Mouse (Mus musculus): Measurements from ENCODE around the gene Krtap4-2. TPM values are rescaled to one million over a fixed set of nuclear protein-coding genes. Genes with fewer than 3 reads are reported as not detected.
"Not testable (repeated sequence)": the region's sequence is repeated elsewhere in the genome, so short reads cannot be mapped to it uniquely, and the experiment has no call there.

The Krtap4-2 gene
- polyA plus RNA-seq, 1 experiment from 2014 or later = not detected

DNA sequence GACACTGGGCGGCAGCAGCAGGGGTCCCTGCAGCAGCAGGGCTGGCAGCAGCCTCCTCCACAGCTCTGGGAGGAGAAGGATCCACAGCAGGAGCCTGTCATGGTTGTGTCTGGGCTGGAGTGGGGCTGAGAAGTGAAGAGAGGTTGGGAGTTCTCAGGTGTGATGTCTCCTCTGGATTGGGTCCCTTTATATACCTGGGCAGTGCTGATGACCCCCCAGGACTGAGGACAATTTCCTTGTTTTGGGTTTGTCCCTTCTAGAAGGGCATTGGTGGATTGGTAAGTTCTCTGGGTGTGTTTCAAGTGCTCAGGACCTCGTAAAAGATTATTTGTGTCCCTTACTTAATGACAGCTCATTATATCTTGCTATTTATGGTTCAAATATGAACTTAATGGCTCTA, 24.8 kb downstream of the Krtap4-2 start, which contains the start of gene Gm11937:
Gm11937 (minus strand) TSS at position 101 of the 400 bp plus-strand sequence.
- H3K4me3 ChIP-seq (replicated peaks; ENCODE audit: low read depth, low read length); H3K27ac ChIP-seq (replicated peaks; ENCODE audit: low read depth, low read length); H3K9me3 ChIP-seq (ENCODE audit: control insufficient read depth, low read length); ATAC-seq (ENCODE audit: low FRiP score, low TSS enrichment); H3K36me3 ChIP-seq (ENCODE audit: control insufficient read depth, insufficient read depth, low read length); H3K4me2 ChIP-seq (ENCODE audit: low read length); H3K27me3 ChIP-seq (ENCODE audit: control insufficient read depth, insufficient read depth, low read length); H3K4me1 ChIP-seq (ENCODE audit: control insufficient read depth, insufficient read depth, low read length); H3K9ac ChIP-seq (replicated peaks; ENCODE audit: low read length); DNase-seq: not testable (repeated sequence)
- WGBS = 95% methylated on average over 1 of the region's 2 CpGs

DNA sequence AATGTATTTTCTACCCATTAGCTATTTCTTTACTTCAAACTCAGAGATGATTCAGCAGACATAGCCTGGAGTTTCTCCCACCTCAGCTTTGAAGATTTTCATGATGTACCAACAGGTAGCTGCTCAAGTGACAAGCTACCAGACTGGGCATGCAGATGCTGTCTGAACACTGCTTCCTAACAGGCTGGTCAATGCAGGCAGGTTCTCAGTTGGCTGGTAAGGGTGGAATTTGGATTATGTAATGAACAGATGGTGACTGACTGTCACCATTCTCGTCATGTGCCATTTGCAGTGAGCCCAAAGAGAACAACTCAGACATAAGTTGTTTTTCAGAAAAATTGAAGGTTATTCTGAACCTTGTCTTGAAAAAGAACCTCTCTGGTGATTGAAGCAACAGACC, 25.8 kb downstream of the Krtap4-2 start:
- H3K9me3 ChIP-seq (ENCODE audit: control insufficient read depth, low read length) = no peaks in the 10 kb centered on the region
- no peaks in the 10 kb centered on the region for H3K27me3 ChIP-seq (ENCODE audit: control insufficient read depth, insufficient read depth, low read length)
- no peak overlapping the region for H3K4me3 ChIP-seq (replicated peaks; ENCODE audit: low read depth, low read length)
- WGBS = 62% methylated on average over 1 of the region's 1 CpGs
- H3K4me1 ChIP-seq (ENCODE audit: control insufficient read depth, insufficient read depth, low read length) = no peaks in the 10 kb centered on the region
- ATAC-seq (ENCODE audit: low FRiP score, low TSS enrichment) (no peak), DNase-seq (no peak)
- no peak overlapping the region for H3K27ac ChIP-seq (replicated peaks; ENCODE audit: low read depth, low read length)
- H3K36me3 ChIP-seq (ENCODE audit: control insufficient read depth, insufficient read depth, low read length) = no peaks in the 10 kb centered on the region
- no peak overlapping the region for H3K4me2 ChIP-seq (ENCODE audit: low read length)
- no peak overlapping the region for H3K9ac ChIP-seq (replicated peaks; ENCODE audit: low read length)

DNA sequence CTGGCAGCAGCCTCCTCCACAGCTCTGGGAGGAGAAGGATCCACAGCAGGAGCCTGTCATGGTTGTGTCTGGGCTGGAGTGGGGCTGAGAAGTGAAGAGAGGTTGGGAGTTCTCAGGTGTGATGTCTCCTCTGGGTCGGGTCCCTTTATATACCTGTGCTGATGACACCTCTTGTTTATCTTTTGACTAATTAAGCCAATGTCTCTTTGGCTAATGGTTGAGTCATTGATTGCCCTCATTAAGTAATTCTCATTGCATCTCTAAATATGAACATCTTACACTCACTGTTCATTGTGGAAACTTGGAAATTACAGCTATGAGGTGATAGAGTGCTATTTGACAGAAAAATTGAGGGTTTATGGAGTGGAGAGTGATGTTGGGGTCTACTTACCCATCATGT, 31.7 kb downstream of the Krtap4-2 start, which contains the start of gene Gm11938:
Gm11938 (minus strand) TSS at position 101 of the 400 bp plus-strand sequence.
- 69% methylated on average over 1 of the region's 1 CpGs for WGBS
- H3K4me2 ChIP-seq (ENCODE audit: low read length); H3K27ac ChIP-seq (replicated peaks; ENCODE audit: low read depth, low read length); H3K4me3 ChIP-seq (replicated peaks; ENCODE audit: low read depth, low read length); H3K4me1 ChIP-seq (ENCODE audit: control insufficient read depth, insufficient read depth, low read length); H3K9me3 ChIP-seq (ENCODE audit: control insufficient read depth, low read length); ATAC-seq (ENCODE audit: low FRiP score, low TSS enrichment); H3K9ac ChIP-seq (replicated peaks; ENCODE audit: low read length); H3K27me3 ChIP-seq (ENCODE audit: control insufficient read depth, insufficient read depth, low read length); H3K36me3 ChIP-seq (ENCODE audit: control insufficient read depth, insufficient read depth, low read length); DNase-seq: not testable (repeated sequence)

DNA sequence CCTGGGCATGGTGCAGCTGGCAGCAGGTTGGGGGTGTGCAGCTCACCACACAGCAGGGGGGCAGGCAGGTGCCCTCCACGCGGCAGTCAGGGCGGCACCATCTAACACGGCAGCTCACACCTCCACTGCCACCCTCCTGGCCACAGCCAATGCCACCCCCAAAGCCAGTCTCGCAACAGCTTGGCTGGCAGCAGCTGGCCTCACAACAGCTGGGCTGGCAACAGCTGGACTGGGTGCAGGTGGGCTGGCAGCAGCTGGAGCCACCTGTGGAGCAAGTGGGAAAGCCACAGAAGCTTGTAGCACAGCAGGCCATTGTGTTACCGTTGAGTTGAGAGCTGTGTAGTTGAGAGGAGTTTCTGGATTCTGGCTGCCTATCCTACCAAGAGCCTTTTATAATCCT, 37.1 kb downstream of the Krtap4-2 start, which contains the start of gene Krtap9-3:
Krtap9-3 (minus strand) TSS at position 364 of the 400 bp plus-strand sequence.
- 87% methylated on average over 6 of the region's 6 CpGs for WGBS
- not testable (repeated sequence) for H3K27ac ChIP-seq (replicated peaks; ENCODE audit: low read depth, low read length); H3K9me3 ChIP-seq (ENCODE audit: control insufficient read depth, low read length); H3K4me1 ChIP-seq (ENCODE audit: control insufficient read depth, insufficient read depth, low read length); H3K4me2 ChIP-seq (ENCODE audit: low read length); H3K36me3 ChIP-seq (ENCODE audit: control insufficient read depth, insufficient read depth, low read length); H3K27me3 ChIP-seq (ENCODE audit: control insufficient read depth, insufficient read depth, low read length); ATAC-seq (ENCODE audit: low FRiP score, low TSS enrichment); DNase-seq; H3K4me3 ChIP-seq (replicated peaks; ENCODE audit: low read depth, low read length); H3K9ac ChIP-seq (replicated peaks; ENCODE audit: low read length)

DNA sequence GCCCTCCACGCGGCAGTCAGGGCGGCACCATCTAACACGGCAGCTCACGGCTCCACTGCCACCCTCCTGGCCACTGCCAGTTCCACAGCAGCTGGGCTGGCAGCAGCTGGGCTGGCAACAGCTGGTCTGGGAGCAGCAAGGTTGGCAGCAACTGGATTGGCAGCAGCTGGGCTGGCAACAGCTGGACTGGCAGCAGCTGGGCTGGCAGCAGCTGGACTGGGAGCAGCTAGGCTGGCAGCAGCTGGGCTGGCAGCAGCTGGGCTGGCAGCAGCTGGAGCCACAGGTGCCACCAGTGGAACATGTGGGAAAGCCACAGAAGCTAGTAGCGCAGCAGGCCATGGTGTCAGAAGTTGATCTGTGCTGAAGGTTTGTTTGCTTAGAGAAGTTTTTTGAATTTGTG, 43.9 kb downstream of the Krtap4-2 start, which contains the start of gene Krtap1-3:
Krtap1-3 (minus strand) TSS at position 359 of the 400 bp plus-strand sequence.
- no peaks in the 10 kb centered on the region for H3K36me3 ChIP-seq (ENCODE audit: control insufficient read depth, insufficient read depth, low read length)
- no peaks in the 10 kb centered on the region for H3K4me1 ChIP-seq (ENCODE audit: control insufficient read depth, insufficient read depth, low read length)
- 89% methylated on average over 6 of the region's 6 CpGs for WGBS
- ATAC-seq (ENCODE audit: low FRiP score, low TSS enrichment) (no peak), DNase-seq (no peak)
- H3K4me3 ChIP-seq (replicated peaks; ENCODE audit: low read depth, low read length) = no peak within 1 kb of the TSS
- no peaks in the 10 kb centered on the region for H3K9me3 ChIP-seq (ENCODE audit: control insufficient read depth, low read length)
- no peak within 1 kb of the TSS for H3K27ac ChIP-seq (replicated peaks; ENCODE audit: low read depth, low read length)
- no peaks in the 10 kb centered on the region for H3K27me3 ChIP-seq (ENCODE audit: control insufficient read depth, insufficient read depth, low read length)
- H3K9ac ChIP-seq (replicated peaks; ENCODE audit: low read length) = no peak within 1 kb of the TSS
- no peak within 1 kb of the TSS for H3K4me2 ChIP-seq (ENCODE audit: low read length)

DNA sequence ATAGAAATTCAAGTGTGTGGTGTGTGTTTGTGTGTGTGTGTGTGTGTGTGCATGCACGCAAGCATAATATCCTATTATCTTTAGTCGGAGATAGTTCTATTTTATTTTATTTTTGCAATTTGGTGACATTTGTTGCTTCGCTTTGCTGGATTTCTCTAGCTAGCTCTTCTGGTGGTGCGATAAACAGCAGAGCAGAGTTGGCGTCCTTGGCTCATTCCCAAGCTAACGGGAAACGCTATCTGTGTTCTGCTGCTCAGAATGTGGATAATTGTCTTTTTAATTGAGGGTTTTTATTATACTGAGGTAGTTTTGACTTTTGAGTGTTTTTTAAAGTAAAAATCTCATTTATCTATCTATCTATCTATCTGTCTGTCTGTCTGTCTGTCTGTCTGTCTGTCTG, 49.8 kb downstream of the Krtap4-2 start:
- no peaks in the 10 kb centered on the region for H3K4me1 ChIP-seq (ENCODE audit: control insufficient read depth, insufficient read depth, low read length)
- no peak overlapping the region for H3K27ac ChIP-seq (replicated peaks; ENCODE audit: low read depth, low read length)
- H3K36me3 ChIP-seq (ENCODE audit: control insufficient read depth, insufficient read depth, low read length) = no peaks in the 10 kb centered on the region
- no peak overlapping the region for H3K4me3 ChIP-seq (replicated peaks; ENCODE audit: low read depth, low read length)
- H3K27me3 ChIP-seq (ENCODE audit: control insufficient read depth, insufficient read depth, low read length) = no peaks in the 10 kb centered on the region
- no peak overlapping the region for H3K4me2 ChIP-seq (ENCODE audit: low read length)
- no peak for ATAC-seq (ENCODE audit: low FRiP score, low TSS enrichment)
- DNase-seq = peak; percentile 3
- WGBS = 95% methylated on average over 7 of the region's 7 CpGs
- no peaks in the 10 kb centered on the region for H3K9me3 ChIP-seq (ENCODE audit: control insufficient read depth, low read length)
- H3K9ac ChIP-seq (replicated peaks; ENCODE audit: low read length) = no peak overlapping the region

Other genes starting within 250 kb of the Krtap4-2 start
- gene Krt10, start 245.7 kb downstream of the Krtap4-2 start, polyA plus RNA-seq (2014; fragmentation: Nextera tagmentation; extraction: Ambion mirVana) = 33.8 and 37.9 TPM in 2 replicates
- not detected in 2 replicates for gene Krt12, start 212.8 kb downstream of the Krtap4-2 start, polyA plus RNA-seq (2014; fragmentation: Nextera tagmentation; extraction: Ambion mirVana)
- 0.11 TPM in 1 of 2 replicates, not detected in the other for gene Krt20, start 196.9 kb downstream of the Krtap4-2 start, polyA plus RNA-seq (2014; fragmentation: Nextera tagmentation; extraction: Ambion mirVana)
- gene Krt23, start 141.9 kb downstream of the Krtap4-2 start, polyA plus RNA-seq (2014; fragmentation: Nextera tagmentation; extraction: Ambion mirVana) = 0.39 TPM in 1 of 2 replicates, not detected in the other
- gene Krt39, start 113.7 kb downstream of the Krtap4-2 start, polyA plus RNA-seq (2014; fragmentation: Nextera tagmentation; extraction: Ambion mirVana) = not detected in 2 replicates
- not detected in 2 replicates for gene Krt40, start 91.9 kb downstream of the Krtap4-2 start, polyA plus RNA-seq (2014; fragmentation: Nextera tagmentation; extraction: Ambion mirVana)
- gene Krtap3-3, start 84.2 kb downstream of the Krtap4-2 start, polyA plus RNA-seq (2014; fragmentation: Nextera tagmentation; extraction: Ambion mirVana) = not detected in 2 replicates
- not detected in 2 replicates for gene Krtap3-2, start 78.2 kb downstream of the Krtap4-2 start, polyA plus RNA-seq (2014; fragmentation: Nextera tagmentation; extraction: Ambion mirVana)
- not detected in 2 replicates for gene Gm11939, start 75.6 kb downstream of the Krtap4-2 start, polyA plus RNA-seq (2014; fragmentation: Nextera tagmentation; extraction: Ambion mirVana)
- gene Krtap3-1, start 68.5 kb downstream of the Krtap4-2 start, polyA plus RNA-seq (2014; fragmentation: Nextera tagmentation; extraction: Ambion mirVana) = not detected in 2 replicates
- not detected in 2 replicates for gene Krtap1-5, start 54.1 kb downstream of the Krtap4-2 start, polyA plus RNA-seq (2014; fragmentation: Nextera tagmentation; extraction: Ambion mirVana)
- not detected in 2 replicates for gene Krtap1-4, start 51.4 kb downstream of the Krtap4-2 start, polyA plus RNA-seq (2014; fragmentation: Nextera tagmentation; extraction: Ambion mirVana)
- not detected in 2 replicates for gene Krtap1-3, start 43.7 kb downstream of the Krtap4-2 start, polyA plus RNA-seq (2014; fragmentation: Nextera tagmentation; extraction: Ambion mirVana)
- not detected in 2 replicates for gene Krtap9-3, start 37.0 kb downstream of the Krtap4-2 start, polyA plus RNA-seq (2014; fragmentation: Nextera tagmentation; extraction: Ambion mirVana)
- not detected in 2 replicates for gene Gm11938, start 31.8 kb downstream of the Krtap4-2 start, polyA plus RNA-seq (2014; fragmentation: Nextera tagmentation; extraction: Ambion mirVana)
- gene Gm11937, start 24.9 kb downstream of the Krtap4-2 start, polyA plus RNA-seq (2014; fragmentation: Nextera tagmentation; extraction: Ambion mirVana) = not detected in 2 replicates
- not detected in 2 replicates for gene Krtap2-4, start 20.2 kb downstream of the Krtap4-2 start, polyA plus RNA-seq (2014; fragmentation: Nextera tagmentation; extraction: Ambion mirVana)
- gene Gm11562, start 14.6 kb downstream of the Krtap4-2 start, polyA plus RNA-seq (2014; fragmentation: Nextera tagmentation; extraction: Ambion mirVana) = not detected in 2 replicates
- gene Krtap4-1, start 6.8 kb downstream of the Krtap4-2 start, polyA plus RNA-seq (2014; fragmentation: Nextera tagmentation; extraction: Ambion mirVana) = not detected in 2 replicates
- gene Krtap4-7, start 9.0 kb upstream of the Krtap4-2 start, polyA plus RNA-seq (2014; fragmentation: Nextera tagmentation; extraction: Ambion mirVana) = not detected in 2 replicates
- gene Gm11555, start 15.2 kb upstream of the Krtap4-2 start, polyA plus RNA-seq (2014; fragmentation: Nextera tagmentation; extraction: Ambion mirVana) = not detected in 2 replicates
- not detected in 2 replicates for gene Gm11563, start 23.9 kb upstream of the Krtap4-2 start, polyA plus RNA-seq (2014; fragmentation: Nextera tagmentation; extraction: Ambion mirVana)
- not detected in 2 replicates for gene Krtap4-6, start 30.9 kb upstream of the Krtap4-2 start, polyA plus RNA-seq (2014; fragmentation: Nextera tagmentation; extraction: Ambion mirVana)
- not detected in 2 replicates for gene Gm14190, start 55.7 kb upstream of the Krtap4-2 start, polyA plus RNA-seq (2014; fragmentation: Nextera tagmentation; extraction: Ambion mirVana)
- not detected in 2 replicates for gene Gm14180, start 99.2 kb upstream of the Krtap4-2 start, polyA plus RNA-seq (2014; fragmentation: Nextera tagmentation; extraction: Ambion mirVana)
- gene Gm11595, start 137.8 kb upstream of the Krtap4-2 start, polyA plus RNA-seq (2014; fragmentation: Nextera tagmentation; extraction: Ambion mirVana) = not detected in 2 replicates
- gene Krtap4-8, start 145.6 kb upstream of the Krtap4-2 start, polyA plus RNA-seq (2014; fragmentation: Nextera tagmentation; extraction: Ambion mirVana) = not detected in 2 replicates
- gene Krtap4-9, start 150.1 kb upstream of the Krtap4-2 start, polyA plus RNA-seq (2014; fragmentation: Nextera tagmentation; extraction: Ambion mirVana) = not detected in 2 replicates
- not detected in 2 replicates for gene Gm11596, start 158.4 kb upstream of the Krtap4-2 start, polyA plus RNA-seq (2014; fragmentation: Nextera tagmentation; extraction: Ambion mirVana)
- gene Gm11569, start 163.8 kb upstream of the Krtap4-2 start, polyA plus RNA-seq (2014; fragmentation: Nextera tagmentation; extraction: Ambion mirVana) = not detected in 2 replicates
- gene Gm11554, start 169.4 kb upstream of the Krtap4-2 start, polyA plus RNA-seq (2014; fragmentation: Nextera tagmentation; extraction: Ambion mirVana) = not detected in 2 replicates
- not detected in 2 replicates for gene Krtap4-13, start 174.8 kb upstream of the Krtap4-2 start, polyA plus RNA-seq (2014; fragmentation: Nextera tagmentation; extraction: Ambion mirVana)
- gene Gm11564, start 180.6 kb upstream of the Krtap4-2 start, polyA plus RNA-seq (2014; fragmentation: Nextera tagmentation; extraction: Ambion mirVana) = not detected in 2 replicates
- not detected in 2 replicates for gene 2300003K06Rik, start 203.0 kb upstream of the Krtap4-2 start, polyA plus RNA-seq (2014; fragmentation: Nextera tagmentation; extraction: Ambion mirVana)
- not detected in 2 replicates for gene Krtap4-16, start 216.5 kb upstream of the Krtap4-2 start, polyA plus RNA-seq (2014; fragmentation: Nextera tagmentation; extraction: Ambion mirVana)
- gene Gm11568, start 222.8 kb upstream of the Krtap4-2 start, polyA plus RNA-seq (2014; fragmentation: Nextera tagmentation; extraction: Ambion mirVana) = not detected in 2 replicates
- gene Gm11559, start 229.4 kb upstream of the Krtap4-2 start, polyA plus RNA-seq (2014; fragmentation: Nextera tagmentation; extraction: Ambion mirVana) = not detected in 2 replicates
- not detected in 2 replicates for gene Krtap9-1, start 238.3 kb upstream of the Krtap4-2 start, polyA plus RNA-seq (2014; fragmentation: Nextera tagmentation; extraction: Ambion mirVana)
- not detected in 2 replicates for gene Gm11567, start 244.1 kb upstream of the Krtap4-2 start, polyA plus RNA-seq (2014; fragmentation: Nextera tagmentation; extraction: Ambion mirVana)